Mouse (Mus musculus) lung, adult 2 months (tissue): ENCODE results near the gene Smarca2. TPM values are rescaled to one million over a fixed set of nuclear protein-coding genes. Genes with fewer than 3 reads are reported as not detected.
"Not testable (repeated sequence)": the region's sequence is repeated elsewhere in the genome, so short reads cannot be mapped to it uniquely, and the experiment has no call there.

Experiments
- DNase-seq: peaks from one replicate; pipeline ENCODE4 v3.0.0; 2022
- H3K4me1 ChIP-seq: fragments of 200-500 bp; 2 replicates; pipeline ENCODE4 v1.6.1; 2011; ENCODE audit warnings: low read length; ENCODE audit not compliant: control insufficient read depth, insufficient read depth
- H3K4me3 ChIP-seq: fragments of 200-500 bp; replicated peaks from 2 replicates; pipeline ENCODE3; 2011; ENCODE audit warnings: low read depth, mild to moderate bottlenecking, control low read depth, low read length; ENCODE audit errors: extremely low read depth
- CTCF ChIP-seq: fragments of 200-500 bp; IDR thresholded peaks from 2 replicates; pipeline ENCODE4 v1.5.1; 2011; ENCODE audit warnings: mild to moderate bottlenecking, low read length, control low read depth; ENCODE audit not compliant: insufficient read depth
- POLR2A ChIP-seq: fragments of 200-500 bp; IDR thresholded peaks from 2 replicates; pipeline ENCODE4 v1.6.1; 2011; ENCODE audit warnings: low read depth, mild to moderate bottlenecking, control low read depth, low read length, borderline replicate concordance; ENCODE audit errors: extremely low read depth
- WGBS: fragments of 180-500 bp; shearing (Covaris S2); methylation state at CpG from one replicate; pipeline ENCODE4 v1.1.7; 2018; 5-methylcytosine and 5-hydroxymethylcytosine counted together
- polyA plus RNA-seq: library from polyadenylated mRNA; depleted of rRNA; stranded (reverse); fragments of >200 nt; gene quantifications from 2 replicates; pipeline ENCODE4 v1.2.3, GENCODE M21; 2012

Smarca2 gene
- polyA plus RNA-seq, 1 experiment: 78.9 TPM

- TF ChIP-seq POLR2A: no peak
- TF ChIP-seq CTCF: no peak
- DNase-seq: no peak
- H3K4me3 ChIP-seq: no peak overlapping the region
- WGBS: 81% methylated on average over 7 of the region's 7 CpGs
- no peaks in the 10 kb centered on the region; the same call in 1 of the 2 replicates for H3K4me1 ChIP-seq
Measured at GRCm38 (mm10) chr19:26650585-26651273, 45.9 kb downstream of the Smarca2 start.

- Histone ChIP-seq H3K4me3 (no peak overlapping the region), H3K4me1 (no peaks in the 10 kb centered on the region; the same call in 1 of the 2 replicates)
- no peak for DNase-seq
- WGBS: 62% methylated on average over 7 of the region's 7 CpGs
- TF ChIP-seq POLR2A (no peak), CTCF (no peak)
Measured at GRCm38 (mm10) chr19:26658324-26658723, 53.5 kb downstream of the Smarca2 start.

- no peak for DNase-seq
- no peaks in the 10 kb centered on the region; the same call in 1 of the 2 replicates for H3K4me1 ChIP-seq
- H3K4me3 ChIP-seq: no peak overlapping the region
- no peak for TF ChIP-seq POLR2A
- TF ChIP-seq CTCF: no peak
- WGBS: 75% methylated on average over 5 of the region's 5 CpGs
Measured at GRCm38 (mm10) chr19:26659976-26660375, 55.1 kb downstream of the Smarca2 start.

GRCm38 (mm10) chr19:26661198-26661597 is 56.3 kb downstream of the Smarca2 start:
- TF ChIP-seq POLR2A (no peak), CTCF (no peak)
- H3K4me3 ChIP-seq: no peak overlapping the region
- no peaks in the 10 kb centered on the region; the same call in 1 of the 2 replicates for H3K4me1 ChIP-seq
- DNase-seq: no peak
- WGBS: 83% methylated on average over 3 of the region's 3 CpGs

- DNase-seq: no peak
- no peaks in the 10 kb centered on the region for H3K4me1 ChIP-seq
- TF ChIP-seq POLR2A (no peak), CTCF (no peak)
- WGBS: 65% methylated on average over 5 of the region's 5 CpGs
- no peak overlapping the region for H3K4me3 ChIP-seq
Measured at GRCm38 (mm10) chr19:26666303-26666702, 61.5 kb downstream of the Smarca2 start.

- whole genome bisulfite sequencing: 91% methylated on average over 6 of the region's 6 CpGs
- TF ChIP-seq CTCF (no peak), POLR2A (no peak)
- H3K4me1 ChIP-seq: no peaks in the 10 kb centered on the region
- H3K4me3 ChIP-seq: no peak overlapping the region
- no peak for DNase-seq
Measured at GRCm38 (mm10) chr19:26670089-26670488, 65.2 kb downstream of the Smarca2 start.

- H3K4me1 ChIP-seq, DNase-seq, H3K4me3 ChIP-seq: not testable (repeated sequence)
Measured at GRCm38 (mm10) chr19:26671413-26671812, 66.6 kb downstream of the Smarca2 start.

- DNase-seq: no peak
- H3K4me3 ChIP-seq: no peak overlapping the region
- no peaks in the 10 kb centered on the region for H3K4me1 ChIP-seq
- WGBS: 63% methylated on average over 6 of the region's 6 CpGs
- TF ChIP-seq POLR2A: no peak
- TF ChIP-seq CTCF: no peak
Measured at GRCm38 (mm10) chr19:26675917-26676316, 71.1 kb downstream of the Smarca2 start.

GRCm38 (mm10) chr19:26678543-26678942 is 73.7 kb downstream of the Smarca2 start:
- no peak for TF ChIP-seq POLR2A
- TF ChIP-seq CTCF: no peak
- no peak overlapping the region for H3K4me3 ChIP-seq
- H3K4me1 ChIP-seq: no peaks in the 10 kb centered on the region
- 60% methylated on average over 8 of the region's 8 CpGs for WGBS
- no peak for DNase-seq

- Histone ChIP-seq H3K4me1 (no peaks in the 10 kb centered on the region), H3K4me3 (no peak overlapping the region)
- TF ChIP-seq POLR2A: no peak
- no peak for TF ChIP-seq CTCF
- DNase-seq: no peak
- 67% methylated on average over 3 of the region's 3 CpGs for WGBS
Measured at GRCm38 (mm10) chr19:26679674-26680073, 74.8 kb downstream of the Smarca2 start.

GRCm38 (mm10) chr19:26681549-26681948 is 76.7 kb downstream of the Smarca2 start:
- H3K4me3 ChIP-seq: no peak overlapping the region
- 88% methylated on average over 8 of the region's 8 CpGs for WGBS
- DNase-seq: no peak
- no peaks in the 10 kb centered on the region for H3K4me1 ChIP-seq
- TF ChIP-seq CTCF (no peak), POLR2A (no peak)
